Mouse (Mus musculus) embryonic facial prominence, embryonic 15.5 days (tissue): ENCODE results near the gene Olfr1044. TPM values are rescaled to one million over a fixed set of nuclear protein-coding genes. Genes with fewer than 3 reads are reported as not detected.

Source experiments
- polyA plus RNA-seq: library from polyadenylated mRNA; unstranded; fragments of >200 nt; fragmentation: Nextera tagmentation; extraction: Ambion mirVana; gene quantifications from 2 replicates; pipeline ENCODE4 v1.2.1, GENCODE M21; 2015

The Olfr1044 gene
- polyA plus RNA-seq, 1 experiment from 2014 or later, result 0.24 TPM

Other genes with a start within 250 kb of the Olfr1044 start
- 0.09 and 0.17 TPM in 2 replicates for gene Olfr1028, start 227.4 kb downstream of the Olfr1044 start, polyA plus RNA-seq
- gene Olfr1029, start 203.9 kb downstream of the Olfr1044 start, polyA plus RNA-seq, result 0.08 and 0.17 TPM in 2 replicates
- 0.11 and 0.12 TPM in 2 replicates for gene Olfr1030, start 198.5 kb downstream of the Olfr1044 start, polyA plus RNA-seq
- 0.37 and 0.39 TPM in 2 replicates for gene Olfr1031, start 187.5 kb downstream of the Olfr1044 start, polyA plus RNA-seq
- 0.27 TPM in 1 of 2 replicates, not detected in the other for gene Olfr1032, start 172.3 kb downstream of the Olfr1044 start, polyA plus RNA-seq
- gene Olfr1033, start 157.2 kb downstream of the Olfr1044 start, polyA plus RNA-seq, result 0.14 and 0.79 TPM in 2 replicates
- gene Olfr1034, start 132.0 kb downstream of the Olfr1044 start, polyA plus RNA-seq, result 0.04 and 0.09 TPM in 2 replicates
- gene Olfr1036, start 103.8 kb downstream of the Olfr1044 start, polyA plus RNA-seq, result not detected in 2 replicates
- gene Olfr1037, start 90.4 kb downstream of the Olfr1044 start, polyA plus RNA-seq, result 0.14 TPM in 1 of 2 replicates, not detected in the other
- gene Olfr1039, start 41.9 kb downstream of the Olfr1044 start, polyA plus RNA-seq, result 0.05 TPM in 1 of 2 replicates, not detected in the other
- gene Olfr1040, start 31.1 kb downstream of the Olfr1044 start, polyA plus RNA-seq, result not detected in 2 replicates
- gene Olfr1042, start 16.0 kb downstream of the Olfr1044 start, polyA plus RNA-seq, result not detected in 2 replicates
- gene Olfr1043, start 10.3 kb downstream of the Olfr1044 start, polyA plus RNA-seq, result not detected in 2 replicates
- gene Olfr52, start 7.9 kb upstream of the Olfr1044 start, polyA plus RNA-seq, result 0.20 TPM in 1 of 2 replicates, not detected in the other
- 0.09 TPM in 1 of 2 replicates, not detected in the other for gene Olfr1045, start 25.2 kb upstream of the Olfr1044 start, polyA plus RNA-seq
- gene Olfr1046, start 41.5 kb upstream of the Olfr1044 start, polyA plus RNA-seq, result 0.12 and 0.52 TPM in 2 replicates
- 0.24 and 0.56 TPM in 2 replicates for gene Olfr1047, start 53.6 kb upstream of the Olfr1044 start, polyA plus RNA-seq
- 0.20 TPM in 1 of 2 replicates, not detected in the other for gene Olfr1048, start 62.5 kb upstream of the Olfr1044 start, polyA plus RNA-seq
- not detected in 2 replicates for gene Olfr1049, start 80.5 kb upstream of the Olfr1044 start, polyA plus RNA-seq
- not detected in 2 replicates for gene Olfr1051, start 101.3 kb upstream of the Olfr1044 start, polyA plus RNA-seq
- gene Olfr1052, start 114.6 kb upstream of the Olfr1044 start, polyA plus RNA-seq, result 0.12 and 0.23 TPM in 2 replicates
- gene Olfr1053, start 137.5 kb upstream of the Olfr1044 start, polyA plus RNA-seq, result not detected in 2 replicates
- gene Olfr1054, start 157.6 kb upstream of the Olfr1044 start, polyA plus RNA-seq, result 0.29 and 0.38 TPM in 2 replicates
- gene Olfr1055, start 172.5 kb upstream of the Olfr1044 start, polyA plus RNA-seq, result not detected in 2 replicates
- 0.44 TPM in 1 of 2 replicates, not detected in the other for gene Olfr1056, start 184.6 kb upstream of the Olfr1044 start, polyA plus RNA-seq
- 0.05 TPM in 1 of 2 replicates, not detected in the other for gene Olfr1057, start 200.6 kb upstream of the Olfr1044 start, polyA plus RNA-seq
- gene Olfr1058, start 210.7 kb upstream of the Olfr1044 start, polyA plus RNA-seq, result 0.22 and 0.98 TPM in 2 replicates
- not detected in 2 replicates for gene Olfr1061, start 236.2 kb upstream of the Olfr1044 start, polyA plus RNA-seq
- gene Olfr1062, start 248.9 kb upstream of the Olfr1044 start, polyA plus RNA-seq, result 0.05 TPM in 1 of 2 replicates, not detected in the other